Mouse (Mus musculus) embryonic fibroblast, embryonic 13.5 days (primary cell): ENCODE data around the gene Slc2a8.

Experiments used
- CTCF ChIP-seq: IDR thresholded peaks from 2 replicates; pipeline ENCODE4 v1.5.1; 2011; ENCODE audit warnings: mild to moderate bottlenecking, control low read depth, low read length, moderate library complexity, borderline replicate concordance; ENCODE audit not compliant: insufficient read depth
- POLR2A ChIP-seq: IDR thresholded peaks from 2 replicates; pipeline ENCODE4 v1.6.1; 2011; ENCODE audit warnings: low read depth, mild to moderate bottlenecking, control low read depth, low read length, moderate library complexity

DNA sequence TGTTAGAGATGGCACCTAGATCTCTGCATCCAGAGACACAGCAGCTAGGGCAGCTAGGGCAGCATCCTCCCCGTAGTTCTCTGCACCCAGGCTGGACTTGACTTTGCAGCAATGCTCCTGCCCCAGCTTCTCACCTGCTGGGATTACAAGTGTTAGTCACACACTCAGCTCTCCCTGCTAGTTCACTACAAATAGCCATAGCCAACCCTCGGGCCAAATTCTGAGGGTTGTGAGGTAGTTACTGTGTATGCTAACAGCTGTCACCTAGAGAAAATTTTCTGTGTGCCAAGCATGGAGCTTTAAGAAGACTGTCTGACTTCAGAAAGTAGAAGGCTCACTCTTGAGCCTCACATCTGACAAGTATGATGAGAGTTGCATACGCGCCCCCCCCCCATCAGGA lies 15.9 kb upstream of the Slc2a8 start:
- TF ChIP-seq POLR2A = no peak
- TF ChIP-seq CTCF = no peak
